Mouse (Mus musculus) activated CD4-positive, CD25-positive, alpha-beta regulatory T cell (primary cell): ENCODE results near the gene Gmnn. TPM values are rescaled to one million over a fixed set of nuclear protein-coding genes. Genes with fewer than 3 reads are reported as not detected.

Experiments used
- polyA plus RNA-seq, 2 experiments: library from polyadenylated mRNA; unstranded; fragments of 100-300 nt; shearing (Covaris generic); gene quantifications; one replicate each; pipeline ENCODE4 v1.2.1; 2017

Gmnn gene
- 10 to 100 TPM; 42.4 to 55.3 TPM for polyA plus RNA-seq

DNA sequence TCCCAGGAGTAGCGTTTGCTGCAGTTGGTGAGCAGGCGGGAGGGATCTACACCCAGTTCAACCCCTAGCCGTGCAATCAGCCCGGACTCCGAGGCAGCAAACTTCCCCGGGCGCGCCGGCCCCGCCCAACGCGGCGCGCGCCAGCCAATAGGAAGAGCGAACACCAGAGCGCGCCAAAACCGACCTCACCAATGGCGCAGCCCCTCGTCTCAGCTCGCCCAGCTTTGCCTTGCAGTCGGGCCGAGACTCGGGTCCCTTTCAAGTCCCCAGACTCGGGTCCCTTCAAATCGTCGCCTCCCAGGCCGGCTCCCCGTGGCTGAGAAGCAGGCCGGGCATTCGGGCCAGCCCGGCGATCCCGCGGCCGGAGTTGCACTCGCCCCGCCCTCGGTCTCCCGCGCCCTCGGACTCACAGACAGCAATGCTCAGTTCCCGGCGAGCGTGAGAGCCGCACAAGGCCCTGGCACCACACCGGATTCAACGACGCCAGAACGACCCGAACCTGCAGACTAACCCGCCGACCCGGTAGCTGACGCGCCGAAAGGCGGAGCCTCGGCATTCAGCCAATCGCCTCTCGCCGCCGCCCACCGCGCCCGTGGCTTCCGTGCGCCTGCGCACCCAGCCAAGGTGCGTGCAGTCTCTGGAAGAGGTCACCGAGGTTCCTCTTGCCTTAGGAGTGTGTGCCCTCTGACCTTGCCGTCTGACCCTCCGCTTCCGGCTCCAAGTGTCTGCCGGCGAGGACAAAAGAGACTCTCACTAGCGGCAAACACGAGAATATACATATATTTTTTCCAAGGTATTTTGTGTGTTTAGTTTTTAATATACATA is at the start of gene Gmnn:
Gmnn (minus strand) TSS at position 521 of the 825 bp plus-strand sequence.

DNA sequence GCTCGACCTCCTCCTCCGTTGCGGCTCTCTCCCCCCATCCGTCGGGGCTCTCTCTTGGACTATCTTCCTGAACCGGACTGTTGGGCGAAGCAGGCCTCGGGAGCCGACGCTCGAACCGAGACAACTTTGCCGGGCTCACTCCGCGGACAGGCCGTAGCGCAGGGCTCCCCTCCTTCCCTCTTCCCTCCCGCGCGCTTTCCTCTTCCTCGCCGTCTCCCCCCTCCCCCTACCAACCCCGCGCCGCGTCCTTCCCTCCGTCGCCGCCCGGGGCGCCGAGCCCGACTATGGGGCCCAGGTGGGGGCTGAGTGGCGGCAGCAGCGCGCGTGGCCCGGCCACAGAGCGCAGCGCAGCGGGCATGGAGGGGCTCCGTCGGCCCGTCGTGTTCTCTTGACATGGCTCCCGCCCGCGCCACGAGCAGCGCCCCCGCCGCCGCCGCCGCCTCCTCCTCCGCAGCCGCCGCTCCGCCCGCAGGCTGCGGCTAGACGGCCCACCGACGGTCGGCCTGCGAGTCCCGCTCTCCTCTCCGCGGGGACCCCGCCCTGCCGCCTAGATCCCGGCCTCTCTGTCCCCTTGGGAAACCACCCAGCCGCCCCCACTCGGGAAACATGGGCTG is 39.7 kb upstream of the Gmnn start, which contains the start of gene BC005537:
BC005537 (plus strand) TSS at position 350 of the 614 bp plus-strand sequence.

DNA sequence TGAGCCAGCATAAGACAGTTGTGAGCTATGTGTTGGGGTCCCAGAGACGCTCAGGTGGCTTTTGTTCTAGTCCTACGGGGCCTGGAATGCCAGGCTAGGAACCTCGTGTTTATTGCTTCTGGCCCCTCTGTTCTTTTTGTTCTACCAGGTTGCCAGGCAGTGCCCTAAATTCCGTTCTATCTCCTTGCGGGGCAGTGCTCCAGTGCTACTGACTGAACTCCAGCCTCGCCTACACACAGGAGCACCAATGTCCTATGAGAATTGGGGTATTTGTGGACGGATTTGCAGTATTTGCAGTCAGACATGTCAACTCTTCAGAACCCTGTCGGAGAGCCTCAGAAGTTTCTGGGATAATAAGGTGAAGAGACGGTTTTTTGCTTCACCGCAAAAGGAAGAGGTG is 20.7 kb downstream of the Gmnn start, which contains the start of gene Armh2:
Armh2 (plus strand) TSS at position 205 of the 400 bp plus-strand sequence.

Other genes starting within 250 kb of the Gmnn start
- 100 to 1,000 TPM; 302 to 345 TPM for gene Ripor2, start 179.7 kb downstream of the Gmnn start, polyA plus RNA-seq
- gene Armh2, start 20.7 kb downstream of the Gmnn start, polyA plus RNA-seq = under 1 TPM in 1 of 2 experiments, not detected in 1; 0.27 TPM
- gene BC005537, start 39.7 kb upstream of the Gmnn start, polyA plus RNA-seq = 10 to 100 TPM; 25.0 to 28.9 TPM
- 10 to 100 TPM; 75.2 to 90.5 TPM for gene Acot13, start 69.6 kb upstream of the Gmnn start, polyA plus RNA-seq
- 10 to 100 TPM; 48.1 to 63.8 TPM for gene Tdp2, start 69.8 kb upstream of the Gmnn start, polyA plus RNA-seq
- 1 to 10 TPM in 1 of 2 experiments, under 1 TPM in 1; 0.64 to 2.9 TPM for gene D130043K22Rik, start 83.2 kb upstream of the Gmnn start, polyA plus RNA-seq
- 1 to 10 TPM in 1 of 2 experiments, under 1 TPM in 1; 0.72 to 1.3 TPM for gene Aldh5a1, start 175.7 kb upstream of the Gmnn start, polyA plus RNA-seq
- 1 to 10 TPM; 5.8 to 8.3 TPM for gene Gpld1, start 181.2 kb upstream of the Gmnn start, polyA plus RNA-seq